Mouse (Mus musculus) kidney, adult 2 months (tissue): ENCODE measurements around the gene Phrf1.

Experiments
- CTCF ChIP-seq: fragments of 200-500 bp; conservative IDR thresholded peaks from 2 replicates; pipeline ENCODE4 v1.5.1; 2011; ENCODE audit warnings: low read depth, mild to moderate bottlenecking, control low read depth, low read length, moderate library complexity, mixed read lengths; ENCODE audit not compliant: insufficient read depth, insufficient read length
- POLR2A ChIP-seq: fragments of 200-500 bp; IDR thresholded peaks from one replicate; pipeline ENCODE4 v1.6.1; 2011; ENCODE audit warnings: low read depth, low read length, control low read depth

DNA sequence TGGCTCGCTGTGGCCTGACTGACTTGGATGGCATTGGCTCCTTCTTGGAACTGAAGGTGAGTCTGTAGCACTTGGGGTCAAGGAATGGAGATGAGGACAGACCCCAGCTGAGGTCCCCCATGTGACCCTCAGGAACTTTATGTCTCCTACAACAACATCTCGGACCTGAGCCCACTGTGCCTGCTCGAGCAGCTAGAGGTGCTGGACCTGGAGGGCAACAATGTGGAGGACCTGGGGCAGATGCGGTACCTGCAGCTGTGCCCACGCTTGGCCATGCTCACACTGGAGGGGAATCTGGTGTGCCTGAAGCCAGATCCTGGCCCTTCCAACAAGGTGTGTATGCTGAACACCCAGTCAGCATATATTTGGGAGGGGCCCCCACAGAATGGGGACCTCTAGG, 23.1 kb upstream of the Phrf1 start:
- TF ChIP-seq CTCF (no peak), POLR2A (no peak)
